Mouse (Mus musculus) neural tube, embryonic 12.5 days (tissue): ENCODE results near the gene Arid3c. TPM values are rescaled to one million over a fixed set of nuclear protein-coding genes. Genes with fewer than 3 reads are reported as not detected.

Experiments used
- ATAC-seq: fragments of 200-750 bp; cut with Nextera tagmentation; 2 replicates; pipeline ENCODE4 v1.8.0; 2017; ENCODE audit warnings: low read depth, mild to moderate bottlenecking, moderate TSS enrichment, moderate library complexity; ENCODE audit not compliant: low FRiP score
- H3K27ac ChIP-seq: fragments of 300-500 bp; sonication (generic); 2 replicates; pipeline ENCODE4 v1.5.1; 2016
- H3K27me3 ChIP-seq: fragments of 300-500 bp; sonication (generic); replicated peaks from 2 replicates; pipeline ENCODE4 v1.6.1; 2016; ENCODE audit warnings: mild to moderate bottlenecking
- H3K36me3 ChIP-seq: fragments of 300-500 bp; sonication (generic); 2 replicates; pipeline ENCODE4 v1.6.1; 2016; ENCODE audit warnings: mild to moderate bottlenecking
- H3K4me1 ChIP-seq: fragments of 300-500 bp; sonication (generic); 2 replicates; pipeline ENCODE4 v1.6.1; 2016
- H3K4me2 ChIP-seq: fragments of 300-500 bp; sonication (generic); replicated peaks from 2 replicates; pipeline ENCODE4 v1.6.1; 2016; ENCODE audit warnings: mild to moderate bottlenecking
- H3K4me3 ChIP-seq: fragments of 300-500 bp; sonication (generic); 2 replicates; pipeline ENCODE4 v1.5.1; 2016
- H3K9ac ChIP-seq: fragments of 300-500 bp; sonication (generic); 2 replicates; pipeline ENCODE4 v1.6.1; 2016; ENCODE audit warnings: mild to moderate bottlenecking
- H3K9me3 ChIP-seq: fragments of 300-500 bp; sonication (generic); 2 replicates; pipeline ENCODE4 v1.6.1; 2016; ENCODE audit warnings: mild to moderate bottlenecking
- WGBS: fragments of 180-500 bp; shearing (Covaris S2); methylation state at CpG from one replicate; pipeline ENCODE4 v1.1.7; 2016; 5-methylcytosine and 5-hydroxymethylcytosine counted together
- polyA plus RNA-seq: library from polyadenylated mRNA; unstranded; fragments of >200 nt; fragmentation: Nextera tagmentation; extraction: Ambion mirVana; gene quantifications from 2 replicates; pipeline ENCODE4 v1.2.1, GENCODE M21; 2016

Gene Arid3c
- polyA plus RNA-seq, 1 experiment from 2014 or later = 1.4 TPM

DNA sequence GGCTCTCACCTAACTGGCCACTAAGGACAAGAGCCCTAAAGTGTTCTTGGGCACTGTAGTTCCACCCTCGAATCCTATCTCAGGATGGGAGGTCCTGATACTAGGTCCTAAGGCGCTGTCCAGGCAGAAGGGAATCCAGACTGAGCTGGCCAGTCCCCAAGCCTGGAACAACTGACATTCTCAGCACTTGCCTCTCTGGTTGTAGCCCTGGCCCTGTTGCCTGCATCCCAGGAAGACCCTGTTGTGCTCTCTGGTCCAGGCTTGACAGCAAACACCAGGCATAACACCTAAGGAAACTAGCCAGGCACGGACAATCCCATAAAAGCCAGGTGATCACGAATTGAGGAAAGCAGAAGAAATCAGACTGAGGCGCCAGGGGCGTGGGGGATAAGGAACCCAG, 48.2 kb downstream of the Arid3c start:
- H3K4me1 ChIP-seq = peaks cover 54% of the 10 kb centered on the region

DNA sequence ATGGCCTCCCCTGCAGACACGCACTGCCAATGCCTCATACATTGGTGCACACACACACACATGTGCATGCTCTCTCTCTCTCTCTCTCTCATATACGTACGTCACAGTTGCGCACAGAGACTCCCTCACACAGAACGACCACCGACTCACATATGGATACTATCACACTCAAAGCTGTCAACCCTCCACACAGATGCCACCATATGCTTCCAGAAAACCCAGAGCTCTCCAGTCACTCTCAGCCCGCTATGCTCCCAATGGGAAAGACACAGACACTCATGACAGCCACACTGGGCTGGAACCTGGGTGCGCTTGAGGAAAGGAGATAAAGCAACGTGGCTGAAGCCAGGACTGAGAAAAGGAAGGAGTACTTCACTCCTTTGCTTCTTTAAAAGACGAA, 49.0 kb downstream of the Arid3c start:
- H3K4me3 ChIP-seq = no peak overlapping the region
- no peak for ATAC-seq
- no peak overlapping the region for H3K27ac ChIP-seq
- no peaks in the 10 kb centered on the region for H3K27me3 ChIP-seq
- H3K36me3 ChIP-seq = peaks cover 9% of the 10 kb centered on the region; the same call in 1 of the 2 replicates
- 0 out of 2 replicates have a peak overlapping the region, but pooled peaks have one; percentile 33 for H3K9ac ChIP-seq
- WGBS = 81% methylated on average over 10 of the region's 10 CpGs
- no peak overlapping the region for H3K4me2 ChIP-seq
- H3K9me3 ChIP-seq = no peaks in the 10 kb centered on the region
- H3K4me1 ChIP-seq = peaks cover 63% of the 10 kb centered on the region

More for the DNA sequence above, 48.2 kb downstream of the Arid3c start:
- 32% methylated on average over 6 of the region's 6 CpGs for WGBS
- Histone ChIP-seq H3K4me2 (peak overlapping the region; percentile 47), H3K27ac (peak overlapping the region; percentile 1; the same call in 1 of the 2 replicates), H3K36me3 (peaks cover 9% of the 10 kb centered on the region; the same call in 1 of the 2 replicates), H3K9ac (no peak overlapping the region), H3K4me3 (no peak overlapping the region), H3K27me3 (no peaks in the 10 kb centered on the region), H3K9me3 (no peaks in the 10 kb centered on the region)
- ATAC-seq = no peak

- Histone ChIP-seq H3K9me3 (no peaks in the 10 kb centered on the region), H3K4me3 (no peak overlapping the region), H3K27ac (no peak overlapping the region), H3K36me3 (peaks cover 9% of the 10 kb centered on the region; the same call in 1 of the 2 replicates), H3K9ac (no peak overlapping the region), H3K4me1 (peaks cover 67% of the 10 kb centered on the region), H3K4me2 (no peak overlapping the region), H3K27me3 (no peaks in the 10 kb centered on the region)
- no peak for ATAC-seq
- WGBS = 65% methylated on average over 4 of the region's 4 CpGs
These were observed 49.8 kb downstream of the Arid3c start for GRCm38 (mm10) chr4:41681176-41681575.

GRCm38 (mm10) chr4:41679291-41679690, 51.7 kb downstream of the Arid3c start:
- H3K9ac ChIP-seq = no peak overlapping the region
- H3K9me3 ChIP-seq = no peaks in the 10 kb centered on the region
- WGBS = 40% methylated on average over 1 of the region's 2 CpGs
- peaks cover 82% of the 10 kb centered on the region for H3K4me1 ChIP-seq
- H3K36me3 ChIP-seq = peaks cover 15% of the 10 kb centered on the region; the same call in 1 of the 2 replicates
- no peak for ATAC-seq
- no peaks in the 10 kb centered on the region for H3K27me3 ChIP-seq
- no peak overlapping the region for H3K4me3 ChIP-seq
- no peak overlapping the region for H3K27ac ChIP-seq
- H3K4me2 ChIP-seq = 0 out of 2 replicates have a peak overlapping the region, but pooled peaks have one; percentile 7

DNA sequence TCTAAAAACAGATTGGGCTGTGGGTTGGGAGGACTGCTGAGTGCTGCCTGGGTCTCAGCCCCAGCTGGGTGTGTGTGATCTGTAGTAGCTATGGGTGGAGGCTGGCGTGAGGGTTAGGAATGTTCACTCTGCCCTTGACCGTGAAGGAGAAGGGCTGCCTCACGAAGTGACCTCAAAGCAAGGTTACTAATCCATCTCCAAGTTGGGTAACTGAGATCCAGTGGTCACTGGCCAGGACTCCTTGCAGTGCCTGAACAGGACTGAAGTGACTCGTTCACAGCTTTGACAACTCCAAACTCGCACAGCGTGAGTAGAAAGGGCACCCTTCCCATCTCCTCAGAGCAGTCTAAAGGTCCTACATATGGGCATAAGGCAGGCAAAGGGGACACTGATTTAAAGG, 52.1 kb downstream of the Arid3c start:
- WGBS = 79% methylated on average over 6 of the region's 6 CpGs
- H3K4me3 ChIP-seq = no peak overlapping the region
- no peak overlapping the region for H3K4me2 ChIP-seq

GRCm38 (mm10) chr4:41677006-41677629, 53.8 kb downstream of the Arid3c start:
- H3K36me3 ChIP-seq = peaks cover 11% of the 10 kb centered on the region; the same call in 1 of the 2 replicates
- WGBS = 47% methylated on average over 13 of the region's 13 CpGs
- peak overlapping the region; percentile 20 for H3K4me2 ChIP-seq
- H3K9me3 ChIP-seq = no peaks in the 10 kb centered on the region
- peaks cover 88% of the 10 kb centered on the region for H3K4me1 ChIP-seq
- H3K4me3 ChIP-seq = no peak overlapping the region
- no peaks in the 10 kb centered on the region for H3K27me3 ChIP-seq
- ATAC-seq = peak; percentile 46; the same call in 1 of the 2 replicates
- H3K9ac ChIP-seq = peak overlapping the region; percentile 26; the same call in 1 of the 2 replicates
- peak overlapping the region; percentile 21; the same call in 1 of the 2 replicates for H3K27ac ChIP-seq

More for the DNA sequence above, 52.1 kb downstream of the Arid3c start:
- no peak for ATAC-seq
- H3K9ac ChIP-seq = no peak overlapping the region
- H3K27me3 ChIP-seq = no peaks in the 10 kb centered on the region
- no peak overlapping the region for H3K27ac ChIP-seq
- H3K4me1 ChIP-seq = peaks cover 82% of the 10 kb centered on the region
- peaks cover 15% of the 10 kb centered on the region; the same call in 1 of the 2 replicates for H3K36me3 ChIP-seq
- no peaks in the 10 kb centered on the region for H3K9me3 ChIP-seq

GRCm38 (mm10) chr4:41676248-41677005, 54.5 kb downstream of the Arid3c start:
- 0 out of 2 replicates have a peak overlapping the region, but pooled peaks have one; percentile 26 for H3K9ac ChIP-seq

More at GRCm38 (mm10) chr4:41676248-41677005, 54.5 kb downstream of the Arid3c start:
- Histone ChIP-seq H3K27me3 (no peaks in the 10 kb centered on the region), H3K4me2 (peak overlapping the region; percentile 20; the same call in 1 of the 2 replicates), H3K36me3 (peaks cover 14% of the 10 kb centered on the region; the same call in 1 of the 2 replicates), H3K27ac (no peak overlapping the region), H3K4me1 (peaks cover 91% of the 10 kb centered on the region), H3K4me3 (no peak overlapping the region), H3K9me3 (no peaks in the 10 kb centered on the region)
- 79% methylated on average over 17 of the region's 17 CpGs for WGBS
- no peak for ATAC-seq

Other genes with a start within 250 kb of the Arid3c start
- 6.4 and 8.9 TPM in 2 replicates for gene AI464131, start 228.1 kb downstream of the Arid3c start, polyA plus RNA-seq
- 3.7 and 5.1 TPM in 2 replicates for gene 1110017D15Rik, start 213.8 kb downstream of the Arid3c start, polyA plus RNA-seq
- 17.4 and 18.3 TPM in 2 replicates for gene Fam219a, start 161.6 kb downstream of the Arid3c start, polyA plus RNA-seq
- 1.8 and 1.9 TPM in 2 replicates for gene Dnaic1, start 161.4 kb downstream of the Arid3c start, polyA plus RNA-seq
- 73.6 and 74.1 TPM in 2 replicates for gene Enho, start 90.8 kb downstream of the Arid3c start, polyA plus RNA-seq
- gene Cntfr, start 34.1 kb downstream of the Arid3c start, polyA plus RNA-seq = 32.8 and 36.4 TPM in 2 replicates
- gene Il11ra1, start 31.2 kb downstream of the Arid3c start, polyA plus RNA-seq = 73.3 and 79.5 TPM in 2 replicates
- 65.9 and 66.9 TPM in 2 replicates for gene Rpp25l, start 17.6 kb downstream of the Arid3c start, polyA plus RNA-seq
- 225 and 233 TPM in 2 replicates for gene Dctn3, start 8.0 kb downstream of the Arid3c start, polyA plus RNA-seq
- 25.2 and 27.3 TPM in 2 replicates for gene Galt, start 24.1 kb upstream of the Arid3c start, polyA plus RNA-seq
- 60.7 and 63.7 TPM in 2 replicates for gene Sigmar1, start 25.0 kb upstream of the Arid3c start, polyA plus RNA-seq
- 133 and 136 TPM in 2 replicates for gene Ccl27a, start 43.1 kb upstream of the Arid3c start, polyA plus RNA-seq
- gene Gm21541, start 172.5 kb upstream of the Arid3c start, polyA plus RNA-seq = not detected in 2 replicates
- gene Gm20878, start 210.4 kb upstream of the Arid3c start, polyA plus RNA-seq = 4.6 TPM in 2 replicates
- gene Fam205a4, start 234.9 kb upstream of the Arid3c start, polyA plus RNA-seq = 0.23 TPM in 1 of 2 replicates, not detected in the other